Mouse (Mus musculus) B cell, adult 62 days (primary cell): ENCODE results near the gene Wfdc6b. TPM values are rescaled to one million over a fixed set of nuclear protein-coding genes. Genes with fewer than 3 reads are reported as not detected.

Source experiments
- total RNA-seq: library from RNA; stranded (reverse); gene quantifications from 4 replicates; pipeline ENCODE4 v1.2.4, GENCODE M21; 2023

The Wfdc6b gene
- not detected in 4 replicates for total RNA-seq

DNA sequence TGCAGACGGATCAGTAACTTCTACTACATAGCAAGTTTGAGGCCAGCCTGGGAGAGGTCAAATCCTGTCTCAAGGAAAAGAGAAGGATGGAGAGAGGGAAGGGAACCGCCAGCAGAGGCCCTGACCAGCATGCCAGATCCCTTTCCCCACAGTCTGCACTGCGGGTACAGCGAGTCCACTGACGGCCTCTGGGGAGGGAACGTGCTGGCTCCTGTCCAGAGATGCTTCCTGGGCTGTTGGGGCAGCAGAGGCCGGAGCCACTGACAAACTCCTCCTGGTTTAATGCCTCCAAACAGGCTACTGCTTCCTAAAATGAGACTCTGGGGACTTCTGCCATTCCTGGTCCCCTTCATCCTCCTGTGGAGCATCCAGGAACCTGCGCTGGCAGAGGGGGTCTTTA is at the start of gene Wfdc6b, which contains the start of gene Wfdc8:
Gene Wfdc6b (plus strand): TSS at position 52 of the 400 bp plus-strand sequence.
Gene Wfdc8 (minus strand): TSS at position 156 of the 400 bp plus-strand sequence.

GRCm38 (mm10) chr2:164573359-164573758 is 40.0 kb upstream of the Wfdc6b start, which contains the start of gene Spint3:
Gene Spint3 (minus strand): TSS chr2:164573459.

DNA sequence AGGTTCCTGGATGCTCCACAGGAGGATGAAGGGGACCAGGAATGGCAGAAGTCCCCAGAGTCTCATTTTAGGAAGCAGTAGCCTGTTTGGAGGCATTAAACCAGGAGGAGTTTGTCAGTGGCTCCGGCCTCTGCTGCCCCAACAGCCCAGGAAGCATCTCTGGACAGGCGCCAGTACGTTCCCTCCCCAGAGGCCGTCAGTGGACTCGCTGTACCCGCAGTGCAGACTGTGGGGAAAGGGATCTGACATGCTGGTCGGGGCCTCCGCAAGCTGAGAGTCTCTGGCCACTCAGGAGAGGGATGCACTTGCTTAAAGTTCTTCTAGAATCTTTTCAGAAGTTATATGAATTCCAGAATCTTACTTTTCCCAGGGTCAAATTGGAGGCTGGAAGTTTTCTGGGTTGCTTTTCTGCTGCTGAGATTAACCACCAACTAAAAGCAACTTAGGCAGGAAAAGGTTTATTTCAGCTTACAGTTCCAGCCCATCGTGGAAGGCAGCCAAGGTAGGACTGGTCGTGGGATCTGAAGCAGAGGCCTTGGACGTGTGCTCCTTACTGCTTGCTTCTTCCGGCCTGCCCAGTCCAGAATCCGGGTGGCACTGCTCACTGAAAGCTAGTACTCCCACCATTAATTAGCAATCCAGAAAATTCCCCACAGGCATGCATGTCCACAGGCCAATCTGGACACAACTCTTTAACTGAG is 28.1 kb upstream of the Wfdc6b start, which contains the start of gene Wfdc6a:
Gene Wfdc6a (minus strand): TSS at position 423 of the 701 bp plus-strand sequence.

DNA sequence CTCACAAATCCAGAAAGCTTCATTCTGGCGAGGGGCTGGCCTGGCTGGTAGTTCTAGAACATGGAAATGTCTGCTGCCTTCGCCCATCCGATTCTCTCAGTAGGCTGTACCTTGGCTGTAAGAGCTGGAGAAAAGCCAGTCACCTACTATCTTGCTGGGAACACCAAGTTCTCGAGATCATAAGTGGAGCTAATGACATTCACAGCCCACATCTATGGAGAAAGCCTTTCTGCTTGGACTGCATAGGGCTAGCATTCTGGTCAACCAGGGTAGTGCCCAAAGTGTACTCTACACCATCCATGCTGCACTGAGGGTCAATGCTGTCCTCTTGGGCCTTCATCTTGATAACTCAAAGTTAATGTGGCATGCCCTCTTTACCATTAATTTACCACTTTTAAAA is 19.8 kb upstream of the Wfdc6b start, which contains the start of gene Eppin:
Gene Eppin (minus strand): TSS at position 101 of the 400 bp plus-strand sequence.

GRCm38 (mm10) chr2:164638696-164639095 is 25.4 kb downstream of the Wfdc6b start, which contains the start of gene Wfdc16:
Gene Wfdc16 (minus strand): TSS chr2:164638796.

DNA sequence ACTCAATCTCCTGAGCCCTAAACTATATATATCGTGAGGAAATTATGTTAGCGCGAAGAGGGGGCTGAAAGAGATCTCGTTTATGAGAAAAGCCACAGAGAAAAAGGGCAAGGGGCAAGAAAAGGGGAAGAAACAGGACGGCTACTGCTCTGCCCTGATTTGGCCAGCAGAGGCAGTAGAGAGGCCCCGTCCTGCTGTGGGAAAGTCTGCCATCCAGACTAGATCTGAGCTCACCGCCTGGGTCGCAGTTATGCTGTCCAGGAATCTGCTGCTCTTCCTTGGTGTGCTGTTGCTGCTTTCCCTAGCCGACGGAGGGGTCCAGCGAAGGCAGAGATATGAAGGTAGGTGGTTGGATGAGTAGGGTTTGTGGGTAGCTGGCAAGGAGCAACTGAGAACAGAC is 42.5 kb downstream of the Wfdc6b start, which contains the start of gene Wfdc10:
Gene Wfdc10 (plus strand): TSS at position 189 of the 400 bp plus-strand sequence.

DNA sequence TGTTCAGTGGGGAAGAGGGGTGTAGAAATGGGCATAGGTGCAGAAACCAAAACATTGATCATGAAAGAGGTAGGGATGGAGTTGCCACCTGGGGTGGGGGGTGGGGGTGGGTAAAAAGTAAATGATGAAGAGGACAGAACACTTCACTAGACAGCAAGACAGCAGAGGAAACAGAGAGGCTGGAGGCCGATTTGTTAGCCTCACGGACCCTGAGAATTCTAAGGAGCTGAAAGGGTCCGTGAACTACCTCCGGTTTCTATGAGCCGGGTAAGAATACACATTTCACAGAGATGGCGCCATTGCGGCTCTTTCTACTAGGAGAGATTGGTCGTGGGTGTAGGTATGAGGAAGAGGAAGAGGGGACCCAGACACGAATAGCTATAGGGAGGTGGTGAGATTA is 43.2 kb downstream of the Wfdc6b start, which contains the start of gene Wfdc9:
Gene Wfdc9 (minus strand): TSS at position 101 of the 400 bp plus-strand sequence.

Other genes starting within 250 kb of the Wfdc6b start
- gene Slpi, start 224.4 kb upstream of the Wfdc6b start, total RNA-seq, result 4.5 to 7.4 TPM (median 7.1 TPM) in 4 replicates
- gene Rbpjl, start 210.4 kb upstream of the Wfdc6b start, total RNA-seq, result 0.54 to 0.64 TPM (median 0.60 TPM) in 3 of 4 replicates, not detected in the other
- 0.18 to 0.46 TPM (median 0.39 TPM) in 4 replicates for gene Matn4, start 208.4 kb upstream of the Wfdc6b start, total RNA-seq
- gene Sdc4, start 169.6 kb upstream of the Wfdc6b start, total RNA-seq, result 166 to 182 TPM (median 177 TPM) in 4 replicates
- gene Sys1, start 156.6 kb upstream of the Wfdc6b start, total RNA-seq, result 54.0 to 63.8 TPM (median 57.4 TPM) in 4 replicates
- gene Gm20458, start 152.6 kb upstream of the Wfdc6b start, total RNA-seq, result 1.6 to 4.9 TPM in 2 of 4 replicates, not detected in the others
- gene Trp53tg5, start 139.8 kb upstream of the Wfdc6b start, total RNA-seq, result not detected in 4 replicates
- 2.6 to 8.5 TPM (median 4.7 TPM) in 4 replicates for gene Dbndd2, start 127.4 kb upstream of the Wfdc6b start, total RNA-seq
- gene Pigt, start 116.0 kb upstream of the Wfdc6b start, total RNA-seq, result 66.6 to 71.3 TPM (median 70.8 TPM) in 4 replicates
- not detected in 4 replicates for gene Wfdc2, start 51.1 kb upstream of the Wfdc6b start, total RNA-seq
- gene Spint3, start 40.1 kb upstream of the Wfdc6b start, total RNA-seq, result not detected in 4 replicates
- gene Wfdc6a, start 28.1 kb upstream of the Wfdc6b start, total RNA-seq, result not detected in 4 replicates
- not detected in 4 replicates for gene Eppin, start 19.9 kb upstream of the Wfdc6b start, total RNA-seq
- gene Wfdc8, start 104 bp downstream of the Wfdc6b start, total RNA-seq, result not detected in 4 replicates
- gene Wfdc16, start 25.3 kb downstream of the Wfdc6b start, total RNA-seq, result not detected in 4 replicates
- gene Wfdc10, start 42.5 kb downstream of the Wfdc6b start, total RNA-seq, result 1.5 TPM in 1 of 4 replicates, not detected in the others
- gene Wfdc9, start 43.1 kb downstream of the Wfdc6b start, total RNA-seq, result not detected in 4 replicates
- not detected in 4 replicates for gene Wfdc11, start 60.6 kb downstream of the Wfdc6b start, total RNA-seq
- gene Wfdc13, start 71.6 kb downstream of the Wfdc6b start, total RNA-seq, result not detected in 4 replicates
- not detected in 4 replicates for gene Spint4, start 85.0 kb downstream of the Wfdc6b start, total RNA-seq
- gene Spint5, start 101.8 kb downstream of the Wfdc6b start, total RNA-seq, result not detected in 4 replicates
- gene Wfdc3, start 132.4 kb downstream of the Wfdc6b start, total RNA-seq, result not detected in 4 replicates
- gene Dnttip1, start 132.5 kb downstream of the Wfdc6b start, total RNA-seq, result 38.4 to 45.2 TPM (median 42.9 TPM) in 4 replicates
- gene Ube2c, start 156.4 kb downstream of the Wfdc6b start, total RNA-seq, result 1.7 to 4.0 TPM (median 2.7 TPM) in 4 replicates
- not detected in 4 replicates for gene Tnnc2, start 166.4 kb downstream of the Wfdc6b start, total RNA-seq
- 0.46 to 0.97 TPM (median 0.70 TPM) in 4 replicates for gene Snx21, start 172.3 kb downstream of the Wfdc6b start, total RNA-seq
- gene Acot8, start 191.4 kb downstream of the Wfdc6b start, total RNA-seq, result 53.7 to 69.6 TPM (median 60.6 TPM) in 4 replicates
- 3.2 to 4.0 TPM (median 3.6 TPM) in 4 replicates for gene Zswim3, start 191.6 kb downstream of the Wfdc6b start, total RNA-seq
- gene Zswim1, start 209.2 kb downstream of the Wfdc6b start, total RNA-seq, result 8.4 to 9.0 TPM (median 8.5 TPM) in 4 replicates
- gene Spata25, start 215.0 kb downstream of the Wfdc6b start, total RNA-seq, result 1.2 to 2.3 TPM (median 1.2 TPM) in 3 of 4 replicates, not detected in the other
- gene Ctsa, start 219.4 kb downstream of the Wfdc6b start, total RNA-seq, result 189 to 200 TPM (median 195 TPM) in 4 replicates
- gene Neurl2, start 219.9 kb downstream of the Wfdc6b start, total RNA-seq, result 3.8 to 5.6 TPM (median 4.9 TPM) in 4 replicates
- 7.6 to 11.4 TPM (median 9.0 TPM) in 4 replicates for gene Pltp, start 244.2 kb downstream of the Wfdc6b start, total RNA-seq